Mouse (Mus musculus) brain, embryonic 14.5 days (tissue): ENCODE measurements around the gene Zfp213. TPM values are rescaled to one million over a fixed set of nuclear protein-coding genes. Genes with fewer than 3 reads are reported as not detected.

Source experiments
- DNase-seq: peaks from one replicate; pipeline ENCODE4 v3.0.0-alpha.2; 2011; ENCODE audit warnings: low read depth
- CTCF ChIP-seq: fragments of 200-500 bp; IDR thresholded peaks from 2 replicates; pipeline ENCODE4 v1.5.1; 2012; ENCODE audit warnings: inconsistent platforms, mild to moderate bottlenecking, moderate library complexity, borderline replicate concordance; ENCODE audit not compliant: insufficient read depth, insufficient read length; ENCODE audit errors: extremely low read depth
- POLR2A ChIP-seq: fragments of 200-500 bp; IDR thresholded peaks from 2 replicates; pipeline ENCODE4 v1.6.1; 2012; ENCODE audit warnings: mild to moderate bottlenecking, inconsistent platforms, borderline replicate concordance; ENCODE audit not compliant: poor library complexity, insufficient read depth, insufficient read length, severe bottlenecking; ENCODE audit errors: extremely low read depth
- polyA plus RNA-seq: library from polyadenylated mRNA; depleted of rRNA; stranded (reverse); fragments of >200 nt; gene quantifications from 2 replicates; pipeline ENCODE4 v1.2.3, GENCODE M21; 2012

Zfp213 gene
- polyA plus RNA-seq, 1 experiment = 16.7 TPM

GRCm38 (mm10) chr17:23564368-23564715 is 304 bp upstream of the Zfp213 start:
- no peak for DNase-seq
- TF ChIP-seq CTCF (no peak), POLR2A (no peak)

GRCm38 (mm10) chr17:23559767-23560166 is 4.3 kb downstream of the Zfp213 start:
- TF ChIP-seq CTCF (peak; percentile 39; the same call in 1 of the 2 replicates), POLR2A (no peak)
- DNase-seq = no peak

GRCm38 (mm10) chr17:23555243-23555916 is 8.7 kb downstream of the Zfp213 start:
- TF ChIP-seq CTCF = no peak
- TF ChIP-seq POLR2A = no peak
- no peak for DNase-seq

GRCm38 (mm10) chr17:23554321-23554720 is 9.7 kb downstream of the Zfp213 start:
- no peak for DNase-seq
- TF ChIP-seq POLR2A (no peak), CTCF (no peak)

- TF ChIP-seq CTCF (no peak), POLR2A (no peak)
- DNase-seq = no peak
Observed at GRCm38 (mm10) chr17:23553634-23554120, 10.4 kb downstream of the Zfp213 start.

- no peak for TF ChIP-seq POLR2A
- DNase-seq = no peak
Observed at GRCm38 (mm10) chr17:23552896-23553633, 11.0 kb downstream of the Zfp213 start.

GRCm38 (mm10) chr17:23551963-23552362 is 12.1 kb downstream of the Zfp213 start:
- no peak for DNase-seq
- TF ChIP-seq CTCF = no peak

- DNase-seq = no peak
- TF ChIP-seq CTCF (no peak), POLR2A (no peak)
Observed at GRCm38 (mm10) chr17:23551416-23551815, 12.6 kb downstream of the Zfp213 start.

GRCm38 (mm10) chr17:23550856-23551255 is 13.2 kb downstream of the Zfp213 start:
- no peak for DNase-seq
- TF ChIP-seq POLR2A (no peak), CTCF (no peak)

- peak; percentile 96 for DNase-seq
- no peak; the same call in 1 of the 2 replicates for TF ChIP-seq POLR2A
- no peak for TF ChIP-seq CTCF
Observed at GRCm38 (mm10) chr17:23550188-23550791, 13.7 kb downstream of the Zfp213 start.

- peak; percentile 59 for DNase-seq
- TF ChIP-seq POLR2A = no peak
- TF ChIP-seq CTCF = no peak
Observed at GRCm38 (mm10) chr17:23549441-23549840, 14.6 kb downstream of the Zfp213 start.

- peak; percentile 87 for DNase-seq
- no peak for TF ChIP-seq POLR2A
- TF ChIP-seq CTCF = no peak
Observed at GRCm38 (mm10) chr17:23548615-23549014, 15.4 kb downstream of the Zfp213 start.

GRCm38 (mm10) chr17:23547681-23548443 is 16.2 kb downstream of the Zfp213 start:
- no peak for DNase-seq
- no peak for TF ChIP-seq CTCF
- TF ChIP-seq POLR2A = no peak

- TF ChIP-seq CTCF = no peak
- TF ChIP-seq POLR2A = no peak
- DNase-seq = peak; percentile 91
Observed at GRCm38 (mm10) chr17:23546702-23547505, 17.1 kb downstream of the Zfp213 start.
